Mouse (Mus musculus): ENCODE results near the gene Nup214. TPM values are rescaled to one million over a fixed set of nuclear protein-coding genes. Genes with fewer than 3 reads are reported as not detected.
A peak's percentile ranks its signal among the peaks of the same experiment; 100 is the strongest.
"Not testable (repeated sequence)": the region's sequence is repeated elsewhere in the genome, so short reads cannot be mapped to it uniquely, and the experiment has no call there.

The Nup214 gene
- total RNA-seq, 2 experiments from 2014 or later = 54.1 to 66.7 TPM

GRCm38 (mm10) chr2:31965110-31965509 is 9.1 kb upstream of the Nup214 start:
- no peak for DNase-seq

GRCm38 (mm10) chr2:31966801-31967200 is 7.4 kb upstream of the Nup214 start:
- no peak for DNase-seq

- no peak for DNase-seq
Observed at GRCm38 (mm10) chr2:31972589-31972988, 1.6 kb upstream of the Nup214 start.

GRCm38 (mm10) chr2:31974809-31975371 is 654 bp downstream of the Nup214 start:
- DNase-seq = no peak

GRCm38 (mm10) chr2:31987774-31988173 is 13.5 kb downstream of the Nup214 start:
- no peak for DNase-seq

GRCm38 (mm10) chr2:31990961-31991360 is 16.7 kb downstream of the Nup214 start:
- no peak for DNase-seq

GRCm38 (mm10) chr2:31994896-31995295 is 20.7 kb downstream of the Nup214 start:
- DNase-seq = no peak

- DNase-seq = peak; percentile 68 to 70
Observed at GRCm38 (mm10) chr2:31996060-31996459, 21.8 kb downstream of the Nup214 start.

- no peak for DNase-seq
Observed at GRCm38 (mm10) chr2:31997539-31997938, 23.3 kb downstream of the Nup214 start.

GRCm38 (mm10) chr2:31998443-31998842 is 24.2 kb downstream of the Nup214 start:
- DNase-seq = no peak

GRCm38 (mm10) chr2:32008311-32008710 is 34.1 kb downstream of the Nup214 start:
- no peak for DNase-seq

- no peak for DNase-seq
Observed at GRCm38 (mm10) chr2:32008716-32009115, 34.5 kb downstream of the Nup214 start.

GRCm38 (mm10) chr2:32019704-32020103 is 45.5 kb downstream of the Nup214 start:
- no peak for DNase-seq

- DNase-seq = no peak
Observed at GRCm38 (mm10) chr2:32020229-32020628, 46.0 kb downstream of the Nup214 start.

- no peak for DNase-seq
Observed at GRCm38 (mm10) chr2:32024372-32024771, 50.1 kb downstream of the Nup214 start.

- DNase-seq = peak; percentile 34 to 46
Observed at GRCm38 (mm10) chr2:32029636-32030035, 55.4 kb downstream of the Nup214 start.

GRCm38 (mm10) chr2:32033436-32033835 is 59.2 kb downstream of the Nup214 start:
- no peak for DNase-seq

GRCm38 (mm10) chr2:32034206-32034605 is 60.0 kb downstream of the Nup214 start:
- no peak for DNase-seq

GRCm38 (mm10) chr2:32037279-32037858 is 63.1 kb downstream of the Nup214 start:
- no peak for DNase-seq

- DNase-seq = peak; percentile 52 to 58
Observed at GRCm38 (mm10) chr2:32038661-32039081, 64.4 kb downstream of the Nup214 start.

- DNase-seq = not testable (repeated sequence)
Observed at GRCm38 (mm10) chr2:32040646-32041045, 66.4 kb downstream of the Nup214 start.

GRCm38 (mm10) chr2:32041087-32041486 is 66.9 kb downstream of the Nup214 start:
- no peak for DNase-seq

- no peak for DNase-seq
Observed at GRCm38 (mm10) chr2:32043836-32044235, 69.6 kb downstream of the Nup214 start.

GRCm38 (mm10) chr2:32045375-32045774 is 71.1 kb downstream of the Nup214 start:
- DNase-seq = no peak

GRCm38 (mm10) chr2:32046009-32046408 is 71.8 kb downstream of the Nup214 start:
- DNase-seq = no peak

Data from layer of hippocampus, postnatal 36 days (tissue).